Mouse (Mus musculus) E14TG2a.4 (cell line): Measurements from ENCODE around the gene Olfr70.

Experiments
- H3K27me3 ChIP-seq: 2 replicates; pipeline ENCODE4 v1.6.1; 2014; ENCODE audit warnings: low read length, control low read depth; ENCODE audit not compliant: insufficient read depth
- H3K36me3 ChIP-seq: 2 replicates; pipeline ENCODE4 v1.6.1; 2014; ENCODE audit warnings: low read length, control low read depth; ENCODE audit not compliant: insufficient read depth
- H3K4me1 ChIP-seq: replicated peaks from 2 replicates; pipeline ENCODE4 v1.6.1; 2014; ENCODE audit warnings: low read depth, low read length, control low read depth
- H3K4me3 ChIP-seq: replicated peaks from 2 replicates; pipeline ENCODE4 v1.5.1; 2014; ENCODE audit warnings: mild to moderate bottlenecking, low read length
- H3K9me3 ChIP-seq: 2 replicates; pipeline ENCODE4 v1.6.1; 2014; ENCODE audit warnings: low read length, control low read depth
- CTCF ChIP-seq: conservative IDR thresholded peaks from 2 replicates; pipeline ENCODE4 v1.5.1; 2014; ENCODE audit warnings: low read length
- NANOG ChIP-seq: IDR thresholded peaks from 2 replicates; pipeline ENCODE4 v1.6.1; 2014; ENCODE audit warnings: borderline replicate concordance, low read length, mixed read lengths
- POU5F1 ChIP-seq: IDR thresholded peaks from 2 replicates; pipeline ENCODE4 v1.6.1; 2014; ENCODE audit warnings: low read length, borderline replicate concordance

The Olfr70 gene

GRCm38 (mm10) chr4:43700707-43701106, at the start of gene Olfr70:
Gene Olfr70, minus strand, starts transcription at chr4:43700807.
- H3K9me3 ChIP-seq: no peaks in the 10 kb centered on the region
- peaks cover 4% of the 10 kb centered on the region for H3K4me1 ChIP-seq
- no peak for TF ChIP-seq NANOG
- no peak for TF ChIP-seq CTCF
- TF ChIP-seq POU5F1: no peak
- H3K36me3 ChIP-seq: no peaks in the 10 kb centered on the region
- H3K4me3 ChIP-seq: no peak within 1 kb of the TSS
- peaks cover 37% of the 10 kb centered on the region for H3K27me3 ChIP-seq

DNA sequence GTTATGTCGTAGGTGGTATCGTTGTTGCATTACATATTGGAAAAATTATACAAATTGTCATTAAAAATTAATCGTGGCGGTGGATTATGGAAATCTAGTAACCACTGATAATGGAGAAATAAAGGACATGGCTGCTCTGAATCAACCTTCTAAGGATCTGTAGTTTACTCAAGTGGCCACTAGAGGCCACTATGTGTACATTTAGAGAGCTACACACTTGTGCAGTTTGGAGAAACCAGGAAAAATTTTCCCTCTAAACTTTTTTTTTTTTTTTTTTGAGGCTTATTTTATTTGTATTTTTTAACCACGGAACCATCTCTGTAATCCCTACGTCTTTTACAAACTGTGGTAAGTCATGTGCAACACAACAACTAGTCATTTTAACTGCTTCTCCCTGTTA, 44.6 kb upstream of the Olfr70 start:
- no peaks in the 10 kb centered on the region for H3K27me3 ChIP-seq
- H3K9me3 ChIP-seq: peaks cover 11% of the 10 kb centered on the region
- no peak for TF ChIP-seq NANOG
- peak; percentile 73 for TF ChIP-seq CTCF
- no peak for TF ChIP-seq POU5F1
- H3K36me3 ChIP-seq: no peaks in the 10 kb centered on the region
- H3K4me3 ChIP-seq: no peak overlapping the region
- peaks cover 58% of the 10 kb centered on the region for H3K4me1 ChIP-seq

DNA sequence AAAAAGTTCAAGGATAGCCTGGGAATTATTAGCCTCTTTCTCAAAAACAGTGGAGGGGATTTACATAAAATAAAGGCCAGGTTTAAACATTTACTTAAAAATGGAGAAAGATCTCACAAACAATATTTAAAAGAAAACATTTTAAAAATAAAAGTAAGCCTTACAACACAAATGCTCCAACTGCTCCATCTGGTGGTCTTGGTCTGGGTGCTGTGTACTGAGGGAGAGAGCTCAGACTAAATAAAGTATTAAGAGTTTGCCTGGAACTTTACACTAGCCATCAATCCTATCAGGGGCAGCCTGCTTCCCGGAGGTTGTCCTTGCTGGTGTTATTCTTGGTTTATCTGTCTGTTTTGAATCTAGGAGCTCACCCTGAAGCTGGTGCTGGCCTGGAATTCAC, 42.5 kb upstream of the Olfr70 start:
- Histone ChIP-seq H3K36me3 (no peaks in the 10 kb centered on the region), H3K4me1 (peaks cover 70% of the 10 kb centered on the region), H3K9me3 (no peaks in the 10 kb centered on the region), H3K27me3 (peaks cover 3% of the 10 kb centered on the region; the same call in 1 of the 2 replicates), H3K4me3 (no peak overlapping the region)
- TF ChIP-seq POU5F1 (no peak), NANOG (no peak)

DNA sequence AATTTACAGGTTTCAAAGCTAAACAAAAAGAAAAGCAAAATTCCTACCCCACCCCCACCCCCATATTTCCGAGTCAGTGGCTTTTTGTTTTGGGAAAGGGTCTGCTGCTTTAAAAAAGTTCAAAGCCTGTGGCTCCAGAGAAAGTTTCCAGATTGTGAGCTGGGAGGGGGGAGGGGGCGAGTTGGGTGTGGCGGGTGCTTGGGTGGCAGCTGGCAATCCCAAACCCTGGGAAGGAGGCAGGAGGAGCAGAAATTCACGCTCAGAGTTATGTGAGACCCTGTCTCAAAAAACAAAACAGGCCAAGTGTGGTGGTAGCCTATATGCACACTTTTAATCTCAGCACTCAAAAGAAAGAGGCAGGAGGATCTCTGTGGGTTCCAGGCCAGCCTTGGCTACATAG, 42.0 kb upstream of the Olfr70 start:
- peaks cover 70% of the 10 kb centered on the region for H3K4me1 ChIP-seq
- H3K4me3 ChIP-seq: peak overlapping the region; percentile 23
- no peaks in the 10 kb centered on the region for H3K9me3 ChIP-seq
- TF ChIP-seq POU5F1 (no peak), CTCF (no peak), NANOG (no peak)
- H3K36me3 ChIP-seq: no peaks in the 10 kb centered on the region
- H3K27me3 ChIP-seq: peaks cover 5% of the 10 kb centered on the region; the same call in 1 of the 2 replicates

- Histone ChIP-seq H3K36me3 (no peaks in the 10 kb centered on the region), H3K4me1 (peaks cover 63% of the 10 kb centered on the region), H3K9me3 (no peaks in the 10 kb centered on the region), H3K27me3 (peaks cover 5% of the 10 kb centered on the region; the same call in 1 of the 2 replicates), H3K4me3 (no peak overlapping the region)
- no peak for TF ChIP-seq CTCF
- TF ChIP-seq POU5F1: no peak
- no peak for TF ChIP-seq NANOG
These were observed 40.9 kb upstream of the Olfr70 start for GRCm38 (mm10) chr4:43741526-43741925.

DNA sequence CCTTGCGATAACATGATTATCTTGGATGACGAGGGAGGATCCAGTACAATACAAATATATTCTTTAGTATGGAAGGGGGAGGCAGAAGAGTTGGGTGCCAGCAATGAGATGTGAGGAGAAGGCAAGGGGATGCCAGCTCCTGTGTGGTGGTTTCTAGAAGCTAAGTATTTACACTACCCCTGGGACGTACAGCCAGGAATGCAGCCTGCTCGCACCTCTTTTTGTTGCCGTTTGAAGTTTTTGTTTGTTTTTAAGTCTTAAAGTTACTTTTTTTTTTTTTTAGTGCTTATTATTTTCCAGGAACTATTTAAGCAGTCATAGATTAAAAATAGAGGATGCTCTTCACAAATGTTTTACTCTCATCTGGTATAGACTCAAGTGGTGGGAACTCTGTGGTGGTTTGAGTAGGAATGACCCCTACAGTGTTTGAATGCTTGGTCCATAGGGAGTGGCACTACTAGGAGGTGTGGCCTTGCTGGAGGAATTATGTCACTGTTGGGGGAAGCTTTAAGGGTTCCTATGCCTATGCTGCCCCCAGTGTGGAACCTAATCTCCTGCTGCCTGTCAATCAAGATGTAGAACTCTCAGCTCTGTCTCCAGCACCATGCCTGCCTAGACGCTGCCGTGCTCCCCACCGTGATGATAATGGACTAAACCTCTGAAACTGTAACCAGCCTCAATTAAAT, 38.5 kb upstream of the Olfr70 start:
- Histone ChIP-seq H3K4me1 (peaks cover 46% of the 10 kb centered on the region), H3K9me3 (no peaks in the 10 kb centered on the region), H3K36me3 (no peaks in the 10 kb centered on the region), H3K27me3 (peaks cover 5% of the 10 kb centered on the region; the same call in 1 of the 2 replicates), H3K4me3 (no peak overlapping the region)
- TF ChIP-seq NANOG (no peak), POU5F1 (no peak), CTCF (no peak)

GRCm38 (mm10) chr4:43737144-43737543, 36.5 kb upstream of the Olfr70 start:
- Histone ChIP-seq H3K4me1 (peaks cover 30% of the 10 kb centered on the region), H3K4me3 (no peak overlapping the region), H3K9me3 (no peaks in the 10 kb centered on the region), H3K27me3 (peaks cover 15% of the 10 kb centered on the region), H3K36me3 (no peaks in the 10 kb centered on the region)
- TF ChIP-seq NANOG (no peak), CTCF (no peak), POU5F1 (no peak)

GRCm38 (mm10) chr4:43733186-43733585, 32.6 kb upstream of the Olfr70 start:
- peaks cover 33% of the 10 kb centered on the region for H3K27me3 ChIP-seq
- no peak overlapping the region for H3K4me3 ChIP-seq
- no peaks in the 10 kb centered on the region for H3K36me3 ChIP-seq
- no peaks in the 10 kb centered on the region for H3K9me3 ChIP-seq
- TF ChIP-seq CTCF: no peak
- TF ChIP-seq POU5F1: no peak
- no peak for TF ChIP-seq NANOG
- H3K4me1 ChIP-seq: peaks cover 20% of the 10 kb centered on the region

GRCm38 (mm10) chr4:43732171-43732570, 31.6 kb upstream of the Olfr70 start:
- Histone ChIP-seq H3K27me3 (peaks cover 37% of the 10 kb centered on the region), H3K4me3 (no peak overlapping the region), H3K9me3 (no peaks in the 10 kb centered on the region), H3K4me1 (peaks cover 29% of the 10 kb centered on the region), H3K36me3 (no peaks in the 10 kb centered on the region)
- TF ChIP-seq CTCF (no peak), NANOG (no peak), POU5F1 (no peak)
